Mouse (Mus musculus): Measurements from ENCODE around the gene Mrps26.
"Not testable (repeated sequence)": the region's sequence is repeated elsewhere in the genome, so short reads cannot be mapped to it uniquely, and the experiment has no call there.

The Mrps26 gene

GRCm38 (mm10) chr2:130563212-130564055 lies at the start of gene Mrps26:
Mrps26 (plus strand) TSS chr2:130563742.
- DNase-seq (ENCODE audit: extremely low spot score, low read depth, low spot score), result peak; percentile 74

- DNase-seq (ENCODE audit: extremely low spot score, low read depth, low spot score), result no peak
Observed at GRCm38 (mm10) chr2:130513907-130514306, 49.6 kb upstream of the Mrps26 start.

- DNase-seq (ENCODE audit: extremely low spot score, low read depth, low spot score), result no peak
Observed at GRCm38 (mm10) chr2:130515791-130516190, 47.8 kb upstream of the Mrps26 start.

DNA sequence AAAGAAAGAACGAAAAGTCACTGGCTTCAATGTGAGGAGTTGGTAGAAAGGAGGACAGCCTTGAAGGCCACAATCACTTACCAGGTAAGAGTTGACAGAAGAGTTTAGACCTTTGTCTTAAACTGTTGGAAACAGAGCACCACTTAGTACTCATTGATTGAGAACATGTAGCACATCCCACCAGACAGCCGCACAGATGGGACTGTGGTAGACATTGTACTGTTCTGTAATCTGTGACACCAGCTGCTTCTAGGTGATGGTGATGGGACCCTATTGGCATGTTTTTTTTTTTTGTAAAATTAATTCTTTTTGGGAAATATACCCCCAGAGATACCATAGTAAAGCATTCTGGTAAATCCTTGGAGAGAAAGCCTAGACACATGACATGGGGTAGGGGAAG lies 41.6 kb upstream of the Mrps26 start:
- no peak for DNase-seq (ENCODE audit: extremely low spot score, low read depth, low spot score)

DNA sequence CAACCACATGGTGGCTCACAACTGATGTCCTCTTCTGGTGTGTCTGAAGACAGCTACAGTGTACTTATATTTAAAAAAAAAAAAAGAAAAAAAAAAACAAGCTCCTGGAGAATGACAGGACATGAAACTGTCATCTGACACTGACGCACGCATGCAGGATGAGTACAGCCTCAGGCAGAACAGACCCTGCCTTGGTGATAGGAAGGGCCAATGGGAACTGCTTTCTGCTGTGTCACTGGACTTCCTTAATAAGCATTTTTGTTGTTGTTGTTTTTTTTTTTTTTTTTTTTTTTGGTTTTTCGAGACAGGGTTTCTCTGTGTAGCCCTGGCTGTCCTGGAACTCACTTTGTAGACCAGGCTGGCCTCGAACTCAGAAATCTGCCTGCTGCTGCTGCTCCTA lies 38.1 kb upstream of the Mrps26 start:
- DNase-seq (ENCODE audit: extremely low spot score, low read depth, low spot score), result not testable (repeated sequence)

DNA sequence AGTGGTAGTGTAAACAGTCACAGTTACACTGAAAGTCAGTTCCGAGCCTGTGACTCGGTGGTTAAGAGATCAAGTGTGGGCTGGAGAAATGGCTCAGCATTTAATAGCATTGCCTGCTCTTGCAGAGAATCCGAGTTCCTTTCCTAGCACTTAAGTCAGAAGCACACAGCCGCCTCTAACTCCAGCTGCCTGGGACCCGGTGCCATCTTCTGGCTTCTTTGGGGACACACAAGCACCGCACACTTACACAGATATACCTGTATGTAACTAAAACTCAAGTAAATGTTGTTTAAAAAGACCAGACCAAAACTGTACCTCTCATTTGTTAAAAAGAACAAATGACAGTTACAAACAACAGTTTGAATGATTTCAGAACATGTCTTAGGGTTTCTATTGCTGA lies 35.1 kb upstream of the Mrps26 start:
- no peak for DNase-seq (ENCODE audit: extremely low spot score, low read depth, low spot score)

DNA sequence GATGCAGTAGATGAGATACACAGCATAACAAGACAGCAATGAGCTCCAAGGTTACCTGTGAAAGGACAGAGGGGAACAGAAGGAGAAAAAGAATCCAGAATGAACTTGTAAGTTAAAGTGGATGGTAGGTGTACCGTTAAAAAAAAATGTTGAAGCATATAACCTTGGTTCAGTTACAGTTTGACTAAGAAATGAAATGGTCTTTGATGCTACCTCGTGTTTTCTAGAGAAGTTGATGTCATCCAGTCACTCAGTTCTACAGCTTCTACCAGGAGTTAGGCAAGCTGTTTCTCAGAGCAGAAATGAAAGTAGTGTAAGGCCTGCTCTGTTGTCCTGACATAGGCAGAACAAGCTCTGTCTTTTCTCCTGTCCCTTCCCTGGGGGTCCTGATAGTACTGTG lies 34.3 kb upstream of the Mrps26 start:
- DNase-seq (ENCODE audit: extremely low spot score, low read depth, low spot score), result no peak

DNA sequence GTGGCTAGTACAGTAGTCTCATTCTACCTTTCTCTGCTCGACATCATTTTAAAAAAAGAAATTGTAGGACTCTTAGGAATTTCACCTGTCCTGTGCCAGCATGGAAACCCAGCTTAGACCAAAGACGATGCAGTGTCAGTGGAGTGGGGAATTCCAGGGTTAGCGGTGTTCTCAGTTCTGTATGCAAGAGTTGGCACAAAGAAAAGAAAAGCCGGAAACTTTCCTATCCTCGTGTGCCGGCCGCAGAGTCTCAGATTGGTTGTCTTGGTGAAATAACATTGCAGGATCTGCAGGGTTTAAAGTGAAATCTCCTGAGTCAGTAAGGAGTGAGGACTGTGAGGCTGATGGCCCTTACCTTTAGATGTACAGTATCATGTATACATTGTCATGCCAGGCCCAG lies 33.6 kb upstream of the Mrps26 start:
- DNase-seq (ENCODE audit: extremely low spot score, low read depth, low spot score), result no peak

DNA sequence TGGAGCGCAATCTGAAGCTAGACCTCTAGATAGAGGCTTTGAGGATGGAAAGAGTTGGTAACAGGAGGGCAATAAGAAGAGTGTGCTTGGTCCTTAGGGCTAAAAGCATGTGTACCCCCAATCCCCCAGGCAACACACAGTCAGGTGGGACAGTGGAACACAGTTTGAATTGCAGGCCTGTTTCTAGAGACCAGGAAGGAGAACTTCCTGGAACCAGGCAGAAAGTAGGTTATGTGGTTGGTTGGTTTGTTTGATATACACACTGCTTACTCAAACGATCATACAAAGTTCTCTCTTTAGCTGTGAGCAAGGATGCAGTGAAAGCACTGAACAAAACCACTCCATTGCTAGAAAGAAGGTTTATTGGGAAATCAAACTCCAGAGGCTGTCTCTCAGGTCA lies 31.3 kb upstream of the Mrps26 start:
- no peak for DNase-seq (ENCODE audit: extremely low spot score, low read depth, low spot score)

DNA sequence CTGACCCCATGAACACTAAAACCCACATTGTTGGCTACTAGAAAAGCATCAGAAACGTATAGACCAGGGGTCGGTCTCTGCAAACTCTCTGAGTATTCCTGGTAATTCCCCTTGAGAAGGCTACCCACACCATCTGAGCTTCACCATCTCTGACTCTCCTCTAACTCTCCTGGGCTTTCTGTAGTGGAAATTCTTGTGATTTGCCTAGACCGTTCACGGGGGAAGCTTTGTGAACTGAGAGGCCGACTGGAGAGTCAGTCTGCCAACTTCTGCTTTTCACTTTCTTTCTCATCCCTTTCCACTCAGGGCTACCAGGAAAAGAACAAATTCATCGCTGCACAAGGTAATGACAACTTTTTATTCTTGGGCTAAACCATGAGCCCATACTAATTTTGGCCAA lies 28.5 kb upstream of the Mrps26 start:
- no peak for DNase-seq (ENCODE audit: extremely low spot score, low read depth, low spot score)

GRCm38 (mm10) chr2:130536890-130537289 lies 26.7 kb upstream of the Mrps26 start:
- no peak for DNase-seq (ENCODE audit: extremely low spot score, low read depth, low spot score)

- DNase-seq (ENCODE audit: extremely low spot score, low read depth, low spot score), result no peak
Observed at GRCm38 (mm10) chr2:130538876-130539546, 24.5 kb upstream of the Mrps26 start.

- no peak for DNase-seq (ENCODE audit: extremely low spot score, low read depth, low spot score)
Observed at GRCm38 (mm10) chr2:130540266-130540665, 23.3 kb upstream of the Mrps26 start.

DNA sequence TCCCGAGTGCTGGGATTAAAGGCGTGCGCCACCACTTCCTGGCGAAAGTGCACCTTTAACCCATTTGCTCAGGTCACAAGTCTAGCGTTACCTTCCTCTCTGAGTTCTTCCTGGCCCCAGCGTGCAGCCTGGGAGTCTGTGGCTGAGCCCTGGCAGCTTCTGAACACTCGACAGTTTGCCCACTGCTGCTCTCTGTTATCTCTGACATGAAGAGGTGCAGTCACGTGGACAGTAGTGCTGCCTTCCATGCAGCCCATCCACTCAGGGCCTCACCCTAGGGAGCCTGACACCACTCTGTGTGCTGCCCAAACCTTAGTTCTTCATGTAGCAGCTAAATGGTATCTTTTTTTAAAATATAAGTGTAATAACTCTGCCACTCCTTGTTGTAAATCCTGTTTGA lies 16.6 kb upstream of the Mrps26 start:
- DNase-seq (ENCODE audit: extremely low spot score, low read depth, low spot score), result no peak

GRCm38 (mm10) chr2:130554841-130555240 lies 8.7 kb upstream of the Mrps26 start:
- no peak for DNase-seq (ENCODE audit: extremely low spot score, low read depth, low spot score)

DNA sequence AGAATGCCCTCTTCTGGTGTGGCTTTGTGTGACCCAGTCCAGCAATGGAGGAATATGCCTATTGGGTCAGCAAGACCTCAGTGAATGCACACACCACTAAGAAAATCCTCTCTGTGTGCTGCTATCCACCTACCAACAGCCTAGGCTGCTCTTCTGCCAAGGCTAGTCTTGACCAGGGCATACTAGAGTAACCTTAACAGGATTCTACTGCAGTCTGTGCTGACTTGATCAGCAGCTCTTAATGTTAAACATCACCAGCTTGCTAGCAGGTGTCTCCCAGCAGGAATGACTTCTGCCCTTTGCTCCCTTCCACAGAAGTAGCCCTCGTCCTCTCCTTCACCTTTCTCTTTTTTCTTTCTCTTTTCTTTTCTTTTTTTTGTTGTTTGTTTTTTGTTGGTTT lies 7.2 kb upstream of the Mrps26 start:
- DNase-seq (ENCODE audit: extremely low spot score, low read depth, low spot score), result no peak

- DNase-seq (ENCODE audit: extremely low spot score, low read depth, low spot score), result no peak
Observed at GRCm38 (mm10) chr2:130557462-130557861, 6.1 kb upstream of the Mrps26 start.

- no peak for DNase-seq (ENCODE audit: extremely low spot score, low read depth, low spot score)
Observed at GRCm38 (mm10) chr2:130558015-130558414, 5.5 kb upstream of the Mrps26 start.

DNA sequence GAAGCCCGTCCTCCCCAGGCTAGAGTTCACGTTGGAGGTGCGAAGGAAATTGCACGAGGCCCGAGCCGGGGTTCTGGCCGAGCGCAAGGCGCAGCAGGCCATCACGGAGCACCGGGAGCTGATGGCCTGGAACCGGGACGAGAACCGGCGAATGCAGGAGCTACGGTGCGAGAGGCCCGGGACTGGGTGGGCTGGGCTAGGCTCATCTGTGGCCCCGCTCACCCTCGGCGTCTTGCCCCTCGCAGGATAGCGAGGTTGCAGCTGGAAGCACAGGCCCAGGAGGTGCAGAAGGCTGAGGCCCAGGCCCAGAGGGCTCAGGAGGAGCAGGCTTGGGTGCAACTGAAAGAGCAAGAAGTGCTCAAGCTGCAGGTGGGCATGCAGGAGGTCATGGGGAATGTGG lies 521 bp downstream of the Mrps26 start:
- DNase-seq (ENCODE audit: extremely low spot score, low read depth, low spot score), result no peak

- no peak for DNase-seq (ENCODE audit: extremely low spot score, low read depth, low spot score)
Observed at GRCm38 (mm10) chr2:130564983-130565382, 1.4 kb downstream of the Mrps26 start.

GRCm38 (mm10) chr2:130568921-130569320 lies 5.4 kb downstream of the Mrps26 start:
- DNase-seq (ENCODE audit: extremely low spot score, low read depth, low spot score), result no peak

- no peak for DNase-seq (ENCODE audit: extremely low spot score, low read depth, low spot score)
Observed at GRCm38 (mm10) chr2:130569926-130570325, 6.4 kb downstream of the Mrps26 start.

Measured in hindlimb bud, embryonic 11.5 days (tissue).